Comparison of ENCODE assay signal across 8 mouse cellular contexts in genomic region chr15:81399638-81400315, GRCm38 (mm10). TPM values are rescaled to one million over a fixed set of nuclear protein-coding genes. Genes with fewer than 3 reads are reported as not detected.
DNase-seq lines count a peak whose midpoint lies in the region; ATAC-seq and TF ChIP-seq lines count a peak whose summit lies in the region.

Gene St13, minus strand, starts transcription at chr15:81400077.
Gene Xpnpep3, plus strand, starts transcription at chr15:81400138.

- no peak for TF ChIP-seq CTCF in G1E (IDR thresholded peaks at IDR 0.05; ENCODE audit: low read depth, low read length)
- TF ChIP-seq CTCF in forebrain, postnatal 0 days (IDR thresholded peaks at IDR 0.05; ENCODE audit: low read depth), result no peak

- peaks cover 40% of the 10 kb centered on the region for H3K4me1 ChIP-seq in G1E (ENCODE audit: insufficient read depth, low read depth, low read length)
- peaks cover 16% of the 10 kb centered on the region for H3K4me1 ChIP-seq in forebrain, postnatal 0 days (ENCODE audit: insufficient read depth)
- H3K4me1 ChIP-seq in lung, embryonic 15.5 days, result peaks cover 19% of the 10 kb centered on the region

- H3K27me3 ChIP-seq in G1E (ENCODE audit: insufficient read depth, low read length), result no peaks in the 10 kb centered on the region
- no peaks in the 10 kb centered on the region for H3K27me3 ChIP-seq in forebrain, postnatal 0 days (ENCODE audit: insufficient read depth, low read length)
- no peaks in the 10 kb centered on the region for H3K27me3 ChIP-seq in lung, embryonic 15.5 days

- no peaks in the 10 kb centered on the region for H3K9me3 ChIP-seq in G1E (replicated peaks)
- H3K9me3 ChIP-seq in forebrain, postnatal 0 days (ENCODE audit: low read length), result no peaks in the 10 kb centered on the region
- no peaks in the 10 kb centered on the region for H3K9me3 ChIP-seq in lung, embryonic 15.5 days

- H3K27ac ChIP-seq in forebrain, postnatal 0 days (ENCODE audit: low read depth, low read length), result peak within 1 kb of the TSS; percentile 96
- peak within 1 kb of the TSS; percentile 97 for H3K27ac ChIP-seq in lung, embryonic 15.5 days

- H3K4me3 ChIP-seq in G1E (ENCODE audit: low read depth, low read length), result peak within 1 kb of the TSS; percentile 96
- peak within 1 kb of the TSS; percentile 84 for H3K4me3 ChIP-seq in forebrain, postnatal 0 days (ENCODE audit: low read depth, low read length)
- peak within 1 kb of the TSS; percentile 98 for H3K4me3 ChIP-seq in lung, embryonic 15.5 days

- H3K9ac ChIP-seq in forebrain, postnatal 0 days, result peak within 1 kb of the TSS; percentile 88
- peak within 1 kb of the TSS; percentile 98 for H3K9ac ChIP-seq in lung, embryonic 15.5 days

- H3K36me3 ChIP-seq in G1E (replicated peaks), result peaks cover 17% of the 10 kb centered on the region
- no peaks in the 10 kb centered on the region for H3K36me3 ChIP-seq in forebrain, postnatal 0 days (ENCODE audit: insufficient read depth)
- 0 out of 2 replicates have a peak, but pooled peaks cover 3% of the 10 kb centered on the region for H3K36me3 ChIP-seq in lung, embryonic 15.5 days

- 1% methylated on average over 48 of the region's 50 CpGs for WGBS in forebrain, postnatal 0 days
- whole genome bisulfite sequencing in lung, embryonic 15.5 days, result under 1% methylated on average over 50 of the region's 50 CpGs

- peak; percentile 84 for DNase-seq in G1E (ENCODE audit: low spot score)
- DNase-seq in cerebellum, adult 18-20 months, result peak; percentile 92 to 99
- peak; percentile 98 for DNase-seq in forebrain, postnatal 0 days
- DNase-seq in heart, postnatal 4 days, result peak; percentile 99
- DNase-seq in layer of hippocampus, adult 8-10 months (ENCODE audit: low spot score in 2 of 2), result peak; percentile 95 to 97
- peak; percentile 95 for DNase-seq in ovary, adult 18-20 months (ENCODE audit: low spot score)
- DNase-seq in thymus, postnatal 0 days (ENCODE audit: low spot score), result peak; percentile 95

- peak; percentile 92 for ATAC-seq in G1E (ENCODE audit: extremely low read depth, insufficient number of reproducible peaks, low FRiP score, poor library complexity, severe bottlenecking)
- peak; percentile 99 for ATAC-seq in forebrain, postnatal 0 days
- ATAC-seq in lung, embryonic 15.5 days (ENCODE audit: borderline replicate concordance, extremely low read depth, low FRiP score, low TSS enrichment), result peak; percentile 100

- H3K4me2 ChIP-seq in forebrain, postnatal 0 days (ENCODE audit: low read depth), result peak within 1 kb of the TSS; percentile 65
- peak within 1 kb of the TSS; percentile 81 for H3K4me2 ChIP-seq in lung, embryonic 15.5 days

RNA-seq across cellular contexts. Expression of gene St13, which starts in this region (rescaled TPM):
- total RNA-seq in G1E (2014; fragmentation: Nextera tagmentation) (222 and 278 TPM in 2 replicates), G1E (2017) (264 and 337 TPM in 2 replicates)
- 311 and 532 TPM in 2 replicates for polyA plus RNA-seq in G1E (2012)
- total RNA-seq in forebrain, postnatal 0 days (2014; rRNA removed), result 140 and 143 TPM in 2 replicates
- 206 and 223 TPM in 2 replicates for polyA plus RNA-seq in forebrain, postnatal 0 days (2015; fragmentation: Nextera tagmentation; extraction: Ambion mirVana)
- 100 to 1,000 TPM; 101 to 109 TPM for total RNA-seq in heart, postnatal 4 days (2021)
- 100 to 1,000 TPM; 158 to 183 (median 171) TPM for total RNA-seq in layer of hippocampus, adult 8-10 months (2022)
- polyA plus RNA-seq in lung, embryonic 15.5 days (2015; fragmentation: Nextera tagmentation; extraction: Ambion mirVana), result 146 and 154 TPM in 2 replicates
- polyA plus RNA-seq in thymus, postnatal 0 days (2015; fragmentation: Nextera tagmentation; extraction: Ambion mirVana), result 130 and 145 TPM in 2 replicates

RNA-seq across cellular contexts. Expression of gene Xpnpep3, which starts in this region (rescaled TPM):
- total RNA-seq in G1E (2014; fragmentation: Nextera tagmentation), result 18.3 and 28.3 TPM in 2 replicates
- total RNA-seq in G1E (2017), result 18.8 and 22.9 TPM in 2 replicates
- polyA plus RNA-seq in G1E (2012), result 0.61 and 0.90 TPM in 2 replicates
- 6.5 and 8.5 TPM in 2 replicates for total RNA-seq in forebrain, postnatal 0 days (2014; rRNA removed)
- polyA plus RNA-seq in forebrain, postnatal 0 days (2015; fragmentation: Nextera tagmentation; extraction: Ambion mirVana), result 4.3 and 7.4 TPM in 2 replicates
- total RNA-seq in heart, postnatal 4 days (2021), result 10 to 100 TPM; 12.3 to 14.9 TPM
- total RNA-seq in layer of hippocampus, adult 8-10 months (2022), result 10 to 100 TPM; 15.5 to 19.3 (median 18.1) TPM
- 10.4 and 10.9 TPM in 2 replicates for polyA plus RNA-seq in lung, embryonic 15.5 days (2015; fragmentation: Nextera tagmentation; extraction: Ambion mirVana)
- 6.9 and 9.4 TPM in 2 replicates for polyA plus RNA-seq in thymus, postnatal 0 days (2015; fragmentation: Nextera tagmentation; extraction: Ambion mirVana)

Comparison
In these comparisons a context has a peak if more than half of its experiments do, and no peak if none do; other contexts are left out.
1. Peak in every context shown above with its lines: DNase-seq, ATAC-seq, H3K4me3 ChIP-seq and H3K27ac ChIP-seq.